Mouse (Mus musculus) layer of hippocampus, adult 6 months (tissue): ENCODE measurements around the gene Cyb561d2. TPM values are rescaled to one million over a fixed set of nuclear protein-coding genes. Genes with fewer than 3 reads are reported as not detected.

Experiments used
- long read RNA-seq, 2 experiments: library from polyadenylated mRNA; unstranded; transcript quantifications; one replicate each; pipeline ENCODE4 v2.0.0; 2019 to 2020
- polyA plus RNA-seq: library from polyadenylated mRNA; unstranded; fragments of <200 nt; fragmentation: Nextera tagmentation; gene quantifications from 2 replicates; pipeline ENCODE4 v1.2.3, GENCODE M21; 2021

Cyb561d2 gene
- 44.2 and 47.5 TPM in 2 replicates for polyA plus RNA-seq
- long read RNA-seq, experiment 1, transcript Cyb561d2-205 (4 exons, 1,162 nt), result major isoform, 24 of 44 reads
- long read RNA-seq, experiment 1, transcript Cyb561d2-201 (3 exons, 1,786 nt), result minor isoform, 15 of 44 reads
- long read RNA-seq, experiment 1, partial matches to known transcripts, result 2 of 44 reads
- long read RNA-seq, experiment 1, other reads (novel, unspliced or antisense), result 1 of 44 reads
- long read RNA-seq, experiment 2, transcript Cyb561d2-201 (3 exons, 1,786 nt), result major isoform, 25 of 54 reads
- long read RNA-seq, experiment 2, transcript Cyb561d2-205 (4 exons, 1,162 nt), result major isoform, 25 of 54 reads
- long read RNA-seq, experiment 2, partial matches to known transcripts, result 0 of 54 reads
- long read RNA-seq, experiment 2, other reads (novel, unspliced or antisense), result 2 of 54 reads

DNA sequence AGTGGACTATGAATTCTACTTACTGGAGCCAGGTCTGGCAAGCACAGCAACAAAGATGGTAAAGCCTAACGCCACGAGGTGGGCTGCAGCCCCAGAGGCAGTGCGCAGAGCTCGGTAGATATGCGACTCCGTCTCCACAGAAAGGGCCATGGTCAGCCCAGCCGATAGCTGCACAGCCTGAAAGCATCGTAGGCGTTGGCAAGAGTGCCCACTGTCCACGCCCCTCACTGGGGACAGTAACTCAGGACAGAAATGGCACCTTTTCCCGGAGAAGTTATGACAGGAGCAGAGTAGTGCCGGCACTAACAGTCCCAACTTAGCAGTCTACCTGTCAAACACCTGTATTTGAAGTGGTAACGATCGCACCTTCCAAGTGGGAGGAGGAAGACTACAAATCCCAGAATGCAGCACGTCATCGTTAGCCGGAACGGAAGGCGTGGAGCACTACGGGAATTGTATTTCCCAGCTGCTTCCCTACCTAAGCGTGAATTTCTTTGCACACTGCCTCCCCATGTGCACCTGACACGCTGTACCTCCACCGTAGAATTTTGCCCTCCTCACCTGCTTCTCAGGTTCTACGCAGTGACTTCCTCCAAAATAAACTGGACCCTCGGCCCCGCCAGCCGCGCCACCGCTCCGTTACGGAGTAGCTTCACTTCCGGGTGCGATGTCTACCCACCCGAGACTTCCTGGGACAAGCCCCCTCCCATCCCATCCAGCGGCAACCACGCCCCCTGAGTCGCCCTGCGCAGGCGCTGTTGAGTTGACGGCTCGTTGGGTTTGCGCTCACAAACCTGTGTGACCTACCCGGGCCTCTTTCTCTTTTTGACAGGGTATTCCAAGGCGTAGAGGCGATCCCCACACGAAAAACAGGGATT, at the start of gene Cyb561d2, which contains the start of gene Nprl2:
TSS of gene Cyb561d2 (minus strand) at position 720 of the 878 bp plus-strand sequence.
TSS of gene Nprl2 (plus strand) at position 753 of the 878 bp plus-strand sequence.

DNA sequence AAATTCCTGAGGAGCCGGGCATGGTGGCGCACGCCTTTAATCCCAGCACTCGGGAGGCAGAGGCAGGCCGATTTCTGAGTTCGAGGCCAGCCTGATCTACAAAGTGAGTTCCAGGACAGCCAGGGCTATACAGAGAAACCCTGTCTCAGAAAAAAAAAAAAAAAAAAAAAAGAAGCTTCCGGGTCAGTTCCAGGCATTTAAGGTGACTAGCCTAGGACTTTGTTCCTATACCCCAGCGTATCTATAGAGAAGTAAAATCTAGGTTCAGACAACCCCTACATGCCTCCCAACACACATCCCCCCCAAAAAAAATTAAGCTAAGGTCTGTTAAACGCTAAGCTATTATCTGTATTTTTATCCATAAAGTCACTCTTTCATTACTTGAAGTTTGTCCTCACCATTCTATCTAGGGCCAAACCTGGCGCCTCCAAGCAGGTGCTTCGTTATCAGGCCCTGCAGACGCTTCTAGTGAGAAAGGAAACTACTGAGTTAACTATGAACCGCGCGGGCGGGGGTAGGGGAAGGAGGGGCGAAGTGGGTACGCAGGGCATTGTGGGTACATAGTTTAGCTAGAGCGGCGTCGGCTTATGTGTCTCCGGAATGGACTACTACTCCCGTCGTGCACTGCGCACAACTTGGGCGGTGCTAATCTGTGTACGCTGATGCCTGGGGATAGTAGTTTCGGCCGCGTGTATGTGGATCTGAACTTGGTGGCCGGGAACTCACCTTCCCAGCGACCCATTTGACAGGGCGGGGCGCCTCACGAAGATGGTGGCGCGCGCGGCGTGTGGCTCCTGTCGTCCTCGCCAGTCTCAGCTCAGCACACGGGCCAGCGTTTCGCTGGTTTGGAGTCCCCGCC, 45.2 kb upstream of the Cyb561d2 start, which contains the start of gene Ifrd2:
TSS of gene Ifrd2 (plus strand) at position 669 of the 859 bp plus-strand sequence.

DNA sequence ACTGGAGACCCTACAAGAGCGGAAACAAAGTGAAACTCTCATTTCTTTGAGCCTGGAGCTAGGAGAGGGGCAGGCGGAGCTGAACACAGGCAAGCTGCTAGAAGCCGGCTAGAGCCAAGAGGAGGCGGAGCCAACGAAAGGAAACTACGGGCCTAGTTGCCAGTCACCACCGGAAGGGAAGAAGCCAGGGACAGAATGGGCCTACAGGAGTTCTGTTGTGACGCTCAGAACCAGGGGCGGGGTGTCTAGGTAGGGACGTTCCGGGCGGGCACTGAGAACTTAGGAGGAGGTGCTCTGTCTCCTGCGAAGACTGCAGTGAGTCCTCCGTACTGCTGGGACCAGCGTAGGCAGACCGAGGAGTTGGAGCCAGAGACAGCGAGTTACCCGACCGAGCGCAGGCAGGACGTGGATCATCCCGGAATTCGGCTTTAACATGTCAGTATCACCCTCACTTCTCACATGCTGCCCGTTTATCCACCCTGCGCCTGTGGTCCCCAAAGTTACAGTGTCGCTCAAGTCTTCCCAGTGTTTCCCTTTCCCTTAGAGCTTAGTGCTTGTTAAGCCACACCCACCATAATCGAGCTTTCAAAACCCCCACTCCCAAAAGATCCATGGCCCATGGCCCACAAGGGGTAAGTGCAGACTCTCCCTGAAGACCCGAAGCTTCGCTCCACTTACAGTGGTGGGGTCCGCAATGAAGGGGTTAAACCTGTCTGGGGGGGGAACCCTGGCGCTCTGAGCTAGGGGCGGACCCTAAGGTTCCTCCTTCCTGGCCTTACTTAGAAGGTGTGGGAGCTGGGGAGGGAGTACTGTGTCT, 38.7 kb upstream of the Cyb561d2 start, which contains the start of gene Hyal3:
TSS of gene Hyal3 (plus strand) at position 318 of the 817 bp plus-strand sequence.

DNA sequence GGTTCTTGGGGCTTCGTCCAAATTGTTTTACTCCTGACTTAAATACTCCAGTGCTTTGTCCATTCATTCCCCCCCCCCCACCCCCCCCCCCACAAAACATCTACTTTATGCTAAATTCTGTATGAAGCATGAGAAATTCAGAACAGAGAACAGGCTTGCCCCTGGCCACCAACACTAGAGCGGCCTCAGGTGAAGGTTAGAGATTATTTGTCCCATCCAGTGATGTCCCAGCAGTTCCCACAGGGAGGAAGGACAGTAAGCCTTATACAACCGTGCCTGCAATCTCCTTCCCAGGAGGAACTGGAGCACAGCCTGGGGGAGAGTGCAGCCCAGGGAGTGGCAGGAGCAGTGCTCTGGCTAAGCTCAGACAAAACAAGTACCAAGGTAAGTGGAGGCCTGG, 36.6 kb upstream of the Cyb561d2 start, which contains the start of gene Naa80:
TSS of gene Naa80 (plus strand) at position 301 of the 400 bp plus-strand sequence.

DNA sequence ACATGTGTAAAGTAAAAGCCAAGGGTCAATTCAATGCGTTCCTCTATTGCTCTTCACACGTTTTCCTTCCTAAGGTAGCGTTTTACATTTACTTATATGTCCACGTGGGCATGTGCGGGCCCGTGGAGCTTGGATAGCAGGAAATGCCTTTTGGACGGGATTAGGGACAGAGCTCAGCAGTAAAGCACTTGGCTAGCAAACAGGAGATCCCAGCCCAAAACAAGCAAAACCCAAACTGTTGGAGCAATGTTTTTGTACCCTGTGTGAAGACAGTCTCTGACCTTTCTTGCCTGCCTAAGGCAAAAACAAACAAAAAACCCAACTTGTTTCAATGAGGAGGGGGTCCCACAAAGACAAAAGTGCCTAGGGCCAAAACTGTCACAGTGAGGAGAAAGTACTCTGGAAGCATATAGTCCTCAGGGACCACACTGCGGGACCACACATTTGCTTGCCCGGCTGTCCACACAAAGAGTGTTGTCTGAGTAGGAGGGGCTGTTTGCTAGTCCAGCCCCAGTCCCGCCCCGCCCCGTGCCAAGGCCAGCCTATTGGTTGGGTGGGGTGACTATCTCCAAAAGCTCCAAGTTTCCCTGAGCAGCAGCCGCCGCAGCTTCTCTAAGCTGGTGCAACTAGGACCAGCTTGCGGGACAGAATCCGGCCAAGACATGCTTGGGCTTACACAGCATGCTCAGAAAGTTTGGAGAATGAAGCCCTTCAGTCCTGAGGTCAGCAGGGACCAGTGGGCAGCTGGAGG, 34.5 kb upstream of the Cyb561d2 start, which contains the start of gene Hyal1:
TSS of gene Hyal1 (plus strand) at position 571 of the 751 bp plus-strand sequence.

DNA sequence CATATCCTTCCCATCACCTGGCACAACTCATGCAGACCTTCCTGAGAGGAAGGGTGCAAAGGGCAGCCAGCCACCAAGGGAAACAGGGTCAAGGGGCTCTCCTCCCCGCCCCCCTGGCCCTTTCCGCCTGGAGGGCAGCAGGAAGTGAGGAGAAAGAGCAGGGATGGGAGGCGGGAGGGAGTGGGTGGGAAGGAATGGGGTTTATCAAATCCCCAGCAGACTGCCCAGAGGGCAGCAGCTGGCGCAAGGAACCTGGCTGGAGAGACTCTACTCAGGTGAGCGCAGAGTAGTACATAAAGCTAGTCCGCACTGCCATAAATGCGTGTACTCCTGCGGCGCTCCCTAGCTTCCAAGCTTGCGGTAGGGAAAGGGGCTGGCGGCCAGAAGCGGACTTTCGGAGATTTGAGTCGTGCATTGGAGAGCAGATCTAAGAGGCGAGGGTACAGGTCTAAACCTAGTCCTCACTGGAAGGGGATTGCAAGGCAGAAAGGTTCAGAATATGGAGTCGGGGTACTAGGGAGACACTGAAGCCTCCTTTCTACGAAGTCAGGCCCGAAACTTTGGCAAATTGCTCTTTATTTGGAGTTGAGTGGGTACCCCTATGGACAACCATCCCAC, 25.8 kb upstream of the Cyb561d2 start, which contains the start of gene Hyal2:
TSS of gene Hyal2 (plus strand) at position 244 of the 618 bp plus-strand sequence.

DNA sequence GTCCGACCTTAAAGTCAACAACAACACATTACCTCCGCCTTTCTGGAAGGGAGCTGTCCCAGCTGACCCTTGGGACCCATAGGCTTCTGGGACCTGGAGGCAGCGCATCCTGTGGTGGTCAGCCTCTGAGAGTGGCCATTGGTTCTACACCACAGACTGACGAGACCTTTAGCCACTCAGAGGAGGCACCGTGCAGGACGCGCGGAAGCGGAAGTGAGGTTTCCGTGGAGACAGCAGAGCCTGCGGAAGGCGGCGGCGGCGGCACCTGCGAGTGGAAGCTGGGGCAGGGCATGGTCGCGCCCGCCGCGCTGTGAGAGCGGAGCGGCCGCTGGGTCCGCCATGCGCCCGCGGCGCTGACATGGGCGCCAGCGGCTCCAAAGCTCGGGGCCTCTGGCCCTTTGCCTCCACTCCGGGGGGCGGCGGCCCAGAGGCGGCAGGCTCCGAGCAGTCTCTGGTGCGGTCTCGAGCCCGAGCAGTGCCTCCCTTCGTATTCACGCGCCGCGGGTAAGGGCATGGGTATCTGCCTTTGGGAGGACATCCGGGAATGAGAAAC, 21.1 kb upstream of the Cyb561d2 start, which contains the start of gene Tusc2:
TSS of gene Tusc2 (plus strand) at position 227 of the 553 bp plus-strand sequence.

DNA sequence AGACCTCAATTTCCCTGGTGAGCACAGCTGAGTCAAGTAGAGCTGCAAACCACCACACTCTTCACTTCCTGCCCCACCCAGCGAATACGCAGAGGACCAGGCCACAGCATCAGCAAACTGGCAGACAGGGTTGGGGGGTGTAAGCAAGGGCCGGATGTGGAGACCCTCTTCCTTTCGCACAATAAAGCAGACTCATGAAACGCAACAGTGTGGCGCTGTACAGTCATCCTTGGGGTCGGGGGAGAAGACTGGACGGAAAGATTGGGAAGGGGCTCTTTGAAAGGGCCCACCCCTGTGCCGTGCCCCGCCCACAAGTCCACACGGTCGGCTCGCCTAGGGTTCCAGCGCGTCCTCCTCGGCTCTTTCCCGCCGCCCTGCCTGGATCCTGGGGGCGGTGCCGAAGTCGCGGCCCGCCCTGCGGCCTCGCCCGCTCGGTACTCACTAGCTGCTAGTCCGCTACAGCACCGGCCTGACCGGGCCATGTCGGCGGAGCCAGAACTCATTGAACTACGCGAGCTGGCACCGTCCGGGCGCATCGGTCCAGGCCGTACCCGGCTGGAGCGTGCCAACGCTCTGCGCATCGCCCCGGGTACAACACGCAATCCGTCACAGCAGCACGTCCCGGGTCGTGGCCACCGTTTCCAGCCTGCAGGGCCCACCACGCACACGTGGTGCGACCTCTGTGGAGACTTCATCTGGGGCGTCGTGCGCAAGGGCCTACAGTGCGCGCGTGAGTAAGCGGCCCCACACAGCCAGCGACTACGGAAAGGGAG, 9.3 kb upstream of the Cyb561d2 start, which contains the start of gene Rassf1:
TSS of gene Rassf1 (plus strand) at position 439 of the 773 bp plus-strand sequence.

DNA sequence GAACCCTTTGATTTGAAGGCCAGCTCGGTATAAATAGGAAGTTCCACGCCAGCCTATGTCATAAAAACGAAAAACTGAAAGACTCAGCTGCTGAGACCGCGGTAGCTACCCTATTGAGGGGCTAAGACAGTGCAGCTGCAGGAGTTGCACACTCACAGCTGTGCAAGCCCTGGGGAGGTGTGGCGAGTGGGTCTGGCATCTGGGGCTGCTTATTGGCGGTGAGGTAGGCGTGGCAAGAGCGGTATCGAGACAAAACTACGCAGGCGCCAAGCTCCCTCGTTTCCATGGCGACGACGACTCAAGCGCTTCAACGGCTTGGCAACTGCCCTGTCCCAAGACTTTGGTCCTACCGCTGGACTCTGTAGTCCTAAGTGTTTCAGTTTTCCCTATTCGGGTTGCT, 5.0 kb upstream of the Cyb561d2 start, which contains the start of gene Zmynd10:
TSS of gene Zmynd10 (plus strand) at position 273 of the 400 bp plus-strand sequence.

DNA sequence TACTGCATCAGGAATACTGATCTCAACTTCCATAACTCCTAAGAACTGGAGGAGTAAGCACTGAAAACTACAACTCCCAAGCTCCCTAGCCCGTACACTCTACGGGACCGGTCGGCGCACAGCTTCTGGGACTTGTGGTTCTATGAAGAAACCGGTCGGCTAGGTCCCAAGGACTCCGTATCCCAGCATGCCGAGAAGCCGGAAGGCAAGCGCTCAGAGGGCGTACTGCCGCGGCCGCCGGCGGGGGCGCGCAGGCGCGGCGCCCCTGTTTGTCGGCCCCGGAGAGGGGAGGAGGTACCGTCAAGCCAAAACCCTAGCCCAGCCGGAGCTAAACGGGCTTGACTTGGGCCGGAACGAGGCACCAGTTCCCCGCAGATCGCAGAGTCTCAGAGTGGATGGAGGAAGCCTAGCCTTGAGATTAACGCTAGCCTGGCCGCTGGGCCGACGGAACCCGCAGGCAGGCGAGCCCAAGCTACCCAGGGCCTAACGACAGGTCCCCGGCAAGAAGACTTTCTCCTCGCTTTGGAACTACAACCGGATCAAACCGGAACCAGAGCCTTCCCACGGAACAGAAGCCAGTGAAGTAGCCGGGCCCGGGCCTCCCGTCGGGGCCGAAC, 8.1 kb downstream of the Cyb561d2 start, which contains the start of gene Tmem115:
TSS of gene Tmem115 (plus strand) at position 155 of the 617 bp plus-strand sequence.

Other genes with a start within 250 kb of the Cyb561d2 start
- 2.8 and 4.4 TPM in 2 replicates for gene Cish, start 246.2 kb downstream of the Cyb561d2 start, polyA plus RNA-seq
- gene Hemk1, start 203.8 kb downstream of the Cyb561d2 start, polyA plus RNA-seq, result 11.3 and 36.7 TPM in 2 replicates
- 0.93 and 1.2 TPM in 2 replicates for gene 6430571L13Rik, start 201.6 kb downstream of the Cyb561d2 start, polyA plus RNA-seq
- gene Cacna2d2, start 142.6 kb downstream of the Cyb561d2 start, polyA plus RNA-seq, result 5.3 and 5.4 TPM in 2 replicates
- 40.5 and 46.0 TPM in 2 replicates for gene Tmem115, start 8.2 kb downstream of the Cyb561d2 start, polyA plus RNA-seq
- 63.1 and 69.0 TPM in 2 replicates for gene Nprl2, start within 50 bp of the Cyb561d2 start, polyA plus RNA-seq
- gene Zmynd10, start 5.1 kb upstream of the Cyb561d2 start, polyA plus RNA-seq, result 4.1 and 7.1 TPM in 2 replicates
- gene Rassf1, start 9.4 kb upstream of the Cyb561d2 start, polyA plus RNA-seq, result 9.8 and 10.1 TPM in 2 replicates
- 100 and 108 TPM in 2 replicates for gene Tusc2, start 21.1 kb upstream of the Cyb561d2 start, polyA plus RNA-seq
- gene Hyal2, start 25.8 kb upstream of the Cyb561d2 start, polyA plus RNA-seq, result 16.4 and 16.9 TPM in 2 replicates
- 3.7 and 4.0 TPM in 2 replicates for gene Hyal1, start 34.7 kb upstream of the Cyb561d2 start, polyA plus RNA-seq
- gene Naa80, start 36.7 kb upstream of the Cyb561d2 start, polyA plus RNA-seq, result 9.6 and 9.7 TPM in 2 replicates
- 0.40 and 1.7 TPM in 2 replicates for gene Hyal3, start 38.6 kb upstream of the Cyb561d2 start, polyA plus RNA-seq
- 4.4 and 4.7 TPM in 2 replicates for gene Ifrd2, start 45.4 kb upstream of the Cyb561d2 start, polyA plus RNA-seq
- 1.4 and 9.8 TPM in 2 replicates for gene Sema3b, start 67.0 kb upstream of the Cyb561d2 start, polyA plus RNA-seq
- 26.4 and 30.7 TPM in 2 replicates for gene Gnai2, start 93.2 kb upstream of the Cyb561d2 start, polyA plus RNA-seq
- 43.1 and 65.0 TPM in 2 replicates for gene Slc38a3, start 127.3 kb upstream of the Cyb561d2 start, polyA plus RNA-seq
- 26.0 and 27.1 TPM in 2 replicates for gene Gnat1, start 137.5 kb upstream of the Cyb561d2 start, polyA plus RNA-seq
- 0.31 and 1.1 TPM in 2 replicates for gene Sema3f, start 168.3 kb upstream of the Cyb561d2 start, polyA plus RNA-seq
- 31.9 and 37.2 TPM in 2 replicates for gene Rbm5, start 228.8 kb upstream of the Cyb561d2 start, polyA plus RNA-seq